Mouse (Mus musculus) midbrain, embryonic 16.5 days (tissue): ENCODE data around the gene Itpr1. TPM values are rescaled to one million over a fixed set of nuclear protein-coding genes. Genes with fewer than 3 reads are reported as not detected.

Source experiments
- ATAC-seq: fragments of 200-750 bp; cut with Nextera tagmentation; 2 replicates; pipeline ENCODE4 v1.8.0; 2017; ENCODE audit warnings: moderate TSS enrichment
- H3K27ac ChIP-seq: fragments of 300-500 bp; sonication (generic); 2 replicates; pipeline ENCODE4 v1.5.1; 2014; ENCODE audit warnings: mild to moderate bottlenecking, low read length, mixed read lengths
- H3K27me3 ChIP-seq: fragments of 300-500 bp; sonication (generic); 2 replicates; pipeline ENCODE4 v1.6.1; 2014; ENCODE audit warnings: low read depth, low read length, mixed read lengths; ENCODE audit not compliant: control insufficient read depth, insufficient read depth
- H3K36me3 ChIP-seq: fragments of 300-500 bp; sonication (generic); 2 replicates; pipeline ENCODE4 v1.6.1; 2014; ENCODE audit warnings: mild to moderate bottlenecking, low read length, moderate library complexity, mixed read lengths; ENCODE audit not compliant: control insufficient read depth, insufficient read depth
- H3K4me1 ChIP-seq: fragments of 300-500 bp; sonication (generic); 2 replicates; pipeline ENCODE4 v1.6.1; 2014; ENCODE audit warnings: mild to moderate bottlenecking, low read length, mixed read lengths; ENCODE audit not compliant: control insufficient read depth, insufficient read depth
- H3K4me2 ChIP-seq: fragments of 300-500 bp; sonication (generic); 2 replicates; pipeline ENCODE4 v1.6.1; 2014; ENCODE audit warnings: mild to moderate bottlenecking, low read length, mixed read lengths
- H3K4me3 ChIP-seq: fragments of 300-500 bp; sonication (generic); 2 replicates; pipeline ENCODE4 v1.5.1; 2014; ENCODE audit warnings: low read depth, mild to moderate bottlenecking, low read length, moderate library complexity, mixed read lengths
- H3K9ac ChIP-seq: fragments of 300-500 bp; sonication (generic); 2 replicates; pipeline ENCODE4 v1.6.1; 2014; ENCODE audit warnings: low read depth, low read length, mixed read lengths
- H3K9me3 ChIP-seq: fragments of 300-500 bp; sonication (generic); replicated peaks from 2 replicates; pipeline ENCODE4 v1.6.1; 2014; ENCODE audit warnings: mild to moderate bottlenecking, low read length, mixed read lengths; ENCODE audit not compliant: control insufficient read depth, poor library complexity, severe bottlenecking
- WGBS: fragments of 180-500 bp; shearing (Covaris S2); extraction: QIAGEN DNeasy Blood & Tissue Kit; methylation state at CpG from one replicate; pipeline ENCODE4 v1.1.7; 2014; 5-methylcytosine and 5-hydroxymethylcytosine counted together
- polyA plus RNA-seq: library from polyadenylated mRNA; unstranded; fragments of >200 nt; fragmentation: Nextera tagmentation; extraction: Ambion mirVana; gene quantifications from 2 replicates; pipeline ENCODE4 v1.2.1, GENCODE M21; 2015

The Itpr1 gene
- polyA plus RNA-seq, 1 experiment from 2014 or later: 4.2 TPM

DNA sequence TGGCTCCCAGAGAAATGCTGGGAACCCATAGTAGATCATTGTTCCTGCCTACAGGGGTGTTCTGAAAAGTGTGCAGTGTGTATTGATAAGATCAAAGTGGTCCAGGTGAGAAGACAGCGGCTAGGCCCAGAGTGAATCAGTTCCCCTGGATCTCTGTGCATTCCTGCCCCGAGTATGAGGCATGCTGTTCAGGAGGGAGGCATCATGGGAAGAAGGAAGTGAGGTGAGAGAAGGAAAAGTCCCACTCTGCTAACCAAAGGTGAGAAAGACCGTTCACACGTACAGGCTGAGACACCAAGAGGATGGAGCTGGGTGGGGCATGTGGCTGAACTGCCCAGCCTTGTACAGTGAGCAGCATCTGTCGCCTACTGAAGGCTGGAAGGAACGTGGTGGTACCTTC is 327.5 kb downstream of the Itpr1 start:
- H3K27me3 ChIP-seq: no peaks in the 10 kb centered on the region
- H3K4me3 ChIP-seq: no peak overlapping the region
- 87% methylated on average over 6 of the region's 6 CpGs for WGBS
- no peak overlapping the region for H3K27ac ChIP-seq
- ATAC-seq: no peak
- H3K36me3 ChIP-seq: no peaks in the 10 kb centered on the region
- H3K9me3 ChIP-seq: no peaks in the 10 kb centered on the region
- no peaks in the 10 kb centered on the region for H3K4me1 ChIP-seq
- H3K4me2 ChIP-seq: no peak overlapping the region
- H3K9ac ChIP-seq: no peak overlapping the region

DNA sequence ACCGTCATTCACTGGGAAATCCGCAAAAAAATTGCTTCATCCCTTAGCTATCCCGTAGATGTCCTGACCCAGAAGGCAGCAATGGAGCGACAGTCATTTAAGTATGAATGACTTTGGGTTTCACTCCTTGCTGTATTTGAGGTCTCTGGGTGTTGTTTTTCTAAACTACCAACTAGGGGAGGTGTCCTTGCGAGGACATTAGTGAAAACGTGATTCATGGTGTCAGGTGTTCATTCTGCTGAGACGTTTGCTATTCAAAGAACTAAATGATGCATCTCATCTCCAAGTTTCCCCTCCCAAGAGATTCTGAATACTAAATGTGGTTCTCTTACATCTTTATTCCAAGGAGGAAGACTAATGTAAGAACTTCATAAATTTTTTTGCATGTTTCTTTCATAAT is 332.0 kb downstream of the Itpr1 start:
- H3K4me1 ChIP-seq: no peaks in the 10 kb centered on the region
- no peaks in the 10 kb centered on the region for H3K9me3 ChIP-seq
- no peak overlapping the region for H3K27ac ChIP-seq
- H3K36me3 ChIP-seq: no peaks in the 10 kb centered on the region
- H3K27me3 ChIP-seq: no peaks in the 10 kb centered on the region
- WGBS: 68% methylated on average over 7 of the region's 7 CpGs
- no peak overlapping the region for H3K4me2 ChIP-seq
- ATAC-seq: no peak
- H3K4me3 ChIP-seq: no peak overlapping the region
- no peak overlapping the region for H3K9ac ChIP-seq

- WGBS: 64% methylated on average over 5 of the region's 5 CpGs
- no peaks in the 10 kb centered on the region for H3K27me3 ChIP-seq
Measured at GRCm38 (mm10) chr6:108545464-108545863, 332.6 kb downstream of the Itpr1 start.

GRCm38 (mm10) chr6:108548413-108548812 is 335.5 kb downstream of the Itpr1 start:
- Histone ChIP-seq H3K36me3 (no peaks in the 10 kb centered on the region), H3K4me3 (no peak overlapping the region), H3K9me3 (no peaks in the 10 kb centered on the region), H3K4me2 (no peak overlapping the region), H3K27ac (no peak overlapping the region), H3K4me1 (no peaks in the 10 kb centered on the region), H3K27me3 (no peaks in the 10 kb centered on the region), H3K9ac (no peak overlapping the region)
- WGBS: 89% methylated on average over 3 of the region's 3 CpGs
- no peak for ATAC-seq

More at GRCm38 (mm10) chr6:108545464-108545863, 332.6 kb downstream of the Itpr1 start:
- Histone ChIP-seq H3K4me3 (no peak overlapping the region), H3K4me2 (no peak overlapping the region), H3K27ac (no peak overlapping the region), H3K9ac (no peak overlapping the region), H3K9me3 (no peaks in the 10 kb centered on the region), H3K36me3 (no peaks in the 10 kb centered on the region), H3K4me1 (no peaks in the 10 kb centered on the region)
- no peak for ATAC-seq

GRCm38 (mm10) chr6:108549495-108549935 is 336.6 kb downstream of the Itpr1 start:
- H3K4me2 ChIP-seq: no peak overlapping the region
- 82% methylated on average over 6 of the region's 6 CpGs for WGBS

GRCm38 (mm10) chr6:108551725-108552620 is 339.1 kb downstream of the Itpr1 start:
- H3K9me3 ChIP-seq: no peaks in the 10 kb centered on the region
- WGBS: 91% methylated on average over 12 of the region's 12 CpGs
- H3K4me3 ChIP-seq: no peak overlapping the region
- no peaks in the 10 kb centered on the region for H3K4me1 ChIP-seq
- no peak overlapping the region for H3K9ac ChIP-seq
- no peak for ATAC-seq
- no peaks in the 10 kb centered on the region for H3K36me3 ChIP-seq
- no peak overlapping the region for H3K27ac ChIP-seq
- H3K4me2 ChIP-seq: no peak overlapping the region
- no peaks in the 10 kb centered on the region for H3K27me3 ChIP-seq

More at GRCm38 (mm10) chr6:108549495-108549935, 336.6 kb downstream of the Itpr1 start:
- Histone ChIP-seq H3K4me1 (no peaks in the 10 kb centered on the region), H3K4me3 (no peak overlapping the region), H3K36me3 (no peaks in the 10 kb centered on the region), H3K9me3 (no peaks in the 10 kb centered on the region), H3K9ac (no peak overlapping the region), H3K27me3 (no peaks in the 10 kb centered on the region), H3K27ac (no peak overlapping the region)
- ATAC-seq: no peak

DNA sequence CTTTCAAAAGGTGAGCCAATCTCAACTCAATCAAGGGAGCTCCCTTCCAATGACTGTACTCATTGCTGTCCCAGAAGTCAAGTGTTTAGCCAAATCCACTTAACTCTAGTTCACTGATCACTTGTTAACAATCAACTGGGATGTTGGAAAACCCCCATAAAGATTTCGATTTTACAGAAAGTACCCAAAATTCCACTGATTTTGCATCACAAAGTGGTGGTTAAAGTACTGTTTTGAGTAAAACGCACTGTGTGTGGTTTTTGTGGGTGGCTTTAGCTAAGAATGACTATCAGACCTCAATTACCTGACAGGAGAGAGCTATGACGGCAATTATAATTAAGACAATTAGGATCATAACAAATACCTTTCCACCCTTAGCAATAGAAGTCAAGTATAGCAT is 340.1 kb downstream of the Itpr1 start:
- H3K4me1 ChIP-seq: no peaks in the 10 kb centered on the region
- WGBS: 86% methylated on average over 3 of the region's 3 CpGs
- no peak overlapping the region for H3K4me2 ChIP-seq
- H3K9ac ChIP-seq: no peak overlapping the region
- ATAC-seq: no peak
- no peaks in the 10 kb centered on the region for H3K9me3 ChIP-seq
- H3K36me3 ChIP-seq: no peaks in the 10 kb centered on the region
- no peaks in the 10 kb centered on the region for H3K27me3 ChIP-seq
- H3K4me3 ChIP-seq: no peak overlapping the region
- no peak overlapping the region for H3K27ac ChIP-seq

GRCm38 (mm10) chr6:108553536-108553935 is 340.6 kb downstream of the Itpr1 start:
- H3K27me3 ChIP-seq: no peaks in the 10 kb centered on the region
- no peaks in the 10 kb centered on the region for H3K9me3 ChIP-seq
- no peak overlapping the region for H3K4me2 ChIP-seq
- 80% methylated on average over 4 of the region's 4 CpGs for WGBS
- H3K27ac ChIP-seq: no peak overlapping the region
- no peak for ATAC-seq
- H3K4me3 ChIP-seq: no peak overlapping the region
- no peak overlapping the region for H3K9ac ChIP-seq
- no peaks in the 10 kb centered on the region for H3K4me1 ChIP-seq
- no peaks in the 10 kb centered on the region for H3K36me3 ChIP-seq

DNA sequence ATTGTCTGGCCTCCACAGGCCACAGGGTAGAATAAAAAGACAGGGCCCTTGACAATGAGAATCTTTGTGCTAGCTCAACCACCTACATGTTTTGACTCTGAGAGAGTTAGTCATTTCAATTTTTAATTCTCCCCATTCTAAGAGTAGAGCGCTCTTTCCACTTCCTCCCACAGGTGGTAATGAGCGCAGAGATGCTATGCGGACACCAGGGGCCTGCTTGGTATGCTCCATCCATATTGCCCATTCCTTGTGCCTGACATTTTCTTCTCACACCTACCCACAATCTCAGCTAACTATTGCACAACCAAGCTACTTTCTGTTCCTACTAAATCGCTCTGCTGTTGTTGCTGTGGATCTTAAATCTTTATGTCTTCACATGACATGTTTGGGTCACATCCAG is 341.5 kb downstream of the Itpr1 start:
- H3K9ac ChIP-seq: no peak overlapping the region
- no peak for ATAC-seq
- no peaks in the 10 kb centered on the region for H3K27me3 ChIP-seq
- H3K4me2 ChIP-seq: no peak overlapping the region
- no peak overlapping the region for H3K27ac ChIP-seq
- 96% methylated on average over 4 of the region's 4 CpGs for WGBS
- H3K4me3 ChIP-seq: no peak overlapping the region
- no peaks in the 10 kb centered on the region for H3K4me1 ChIP-seq
- H3K36me3 ChIP-seq: no peaks in the 10 kb centered on the region
- H3K9me3 ChIP-seq: no peaks in the 10 kb centered on the region
